Mouse (Mus musculus): ENCODE measurements around the gene Grwd1. TPM values are rescaled to one million over a fixed set of nuclear protein-coding genes. Genes with fewer than 3 reads are reported as not detected.

Gene Grwd1
- polyA plus RNA-seq, 1 experiment from 2014 or later: 19.3 TPM

DNA sequence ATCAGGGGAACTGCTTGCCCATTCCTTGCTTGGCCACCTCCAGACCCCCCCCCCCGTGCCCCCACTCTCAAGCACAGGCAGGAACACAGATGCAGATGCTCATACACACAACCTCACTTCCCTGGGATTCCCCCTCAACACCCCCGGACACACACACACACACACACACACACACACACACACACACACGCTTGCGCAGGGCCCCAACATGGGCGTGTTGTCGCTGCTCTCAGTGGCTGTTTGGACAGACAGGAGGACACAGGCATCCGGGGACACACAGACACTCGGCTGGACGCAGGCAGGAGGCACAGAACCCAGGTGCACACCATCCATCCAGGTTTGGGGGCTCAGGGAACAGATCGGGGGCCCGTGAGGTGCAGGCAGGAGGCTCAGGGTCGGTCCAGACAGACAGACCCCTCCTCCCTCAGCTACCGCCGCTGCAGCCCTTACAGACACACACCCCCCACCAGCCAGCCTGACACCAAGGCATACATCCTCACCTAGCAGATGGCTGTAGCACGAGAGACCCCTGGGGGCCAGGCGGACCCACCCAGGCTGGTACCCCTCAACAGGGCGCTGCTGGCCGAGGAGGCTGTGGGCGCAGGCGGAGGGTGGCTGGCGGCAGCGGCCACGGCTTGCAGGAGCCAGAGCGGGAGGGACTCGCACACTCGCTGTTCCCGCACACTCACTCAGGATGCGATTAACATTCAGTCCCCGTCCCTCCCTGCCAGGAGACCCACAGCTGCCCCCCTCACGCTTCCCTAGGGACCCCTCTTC is 39.7 kb upstream of the Grwd1 start:
- H3K4me2 ChIP-seq (ENCODE audit: low read depth, low read length): no peak overlapping the region
- H3K27ac ChIP-seq (ENCODE audit: low read depth): no peak overlapping the region
- peaks cover 55% of the 10 kb centered on the region for H3K27me3 ChIP-seq (ENCODE audit: insufficient read depth, low read length)
- TF ChIP-seq CTCF (IDR thresholded peaks at IDR 0.05; ENCODE audit: low read depth) (no peak), EP300 (IDR thresholded peaks at IDR 0.05; ENCODE audit: low read depth) (no peak)
- peak; percentile 23 for DNase-seq
- no peaks in the 10 kb centered on the region for H3K9me3 ChIP-seq (ENCODE audit: low read length)
- no peak overlapping the region for H3K9ac ChIP-seq (replicated peaks)
- H3K36me3 ChIP-seq (replicated peaks; ENCODE audit: insufficient read depth, low read length): peaks cover 11% of the 10 kb centered on the region; the same call in 1 of the 2 replicates
- ATAC-seq: no peak
- peaks cover 17% of the 10 kb centered on the region for H3K4me1 ChIP-seq (ENCODE audit: insufficient read depth)
- 2% methylated on average over 28 of the region's 30 CpGs for WGBS (ENCODE audit: insufficient replicate concordance)
- no peak overlapping the region for H3K4me3 ChIP-seq (ENCODE audit: low read depth, low read length)

DNA sequence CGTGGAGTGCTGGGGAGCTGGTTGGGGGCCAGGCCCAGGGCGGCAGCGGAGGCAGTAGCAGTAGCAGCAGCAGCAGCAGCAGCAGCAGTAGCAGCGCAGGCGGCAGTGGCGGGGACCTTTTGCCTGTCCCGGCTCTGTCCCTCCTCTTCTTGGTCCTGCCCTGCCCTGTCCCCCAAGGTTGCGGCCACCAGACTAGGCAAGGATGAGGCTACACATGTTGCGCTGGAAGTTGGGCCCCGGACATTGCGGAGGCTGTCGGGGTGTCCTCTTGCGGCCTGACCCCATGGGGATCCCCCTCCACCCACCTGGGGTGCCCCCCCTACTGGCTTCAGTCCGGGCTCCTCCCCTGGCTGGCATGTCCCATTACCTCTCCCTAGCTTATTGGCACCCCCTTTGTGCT is 39.0 kb upstream of the Grwd1 start:
- ATAC-seq (no peak), DNase-seq (peak; percentile 28)
- H3K9ac ChIP-seq (replicated peaks): no peak overlapping the region
- H3K4me2 ChIP-seq (ENCODE audit: low read depth, low read length): no peak overlapping the region
- 4% methylated on average over 8 of the region's 14 CpGs for WGBS (ENCODE audit: insufficient replicate concordance)
- no peak overlapping the region for H3K27ac ChIP-seq (ENCODE audit: low read depth)
- peaks cover 6% of the 10 kb centered on the region; the same call in 1 of the 2 replicates for H3K36me3 ChIP-seq (replicated peaks; ENCODE audit: insufficient read depth, low read length)
- no peaks in the 10 kb centered on the region for H3K9me3 ChIP-seq (ENCODE audit: low read length)
- TF ChIP-seq CTCF (IDR thresholded peaks at IDR 0.05; ENCODE audit: low read depth): no peak
- no peak for TF ChIP-seq EP300 (IDR thresholded peaks at IDR 0.05; ENCODE audit: low read depth)
- H3K4me3 ChIP-seq (ENCODE audit: low read depth, low read length): no peak overlapping the region
- H3K27me3 ChIP-seq (ENCODE audit: insufficient read depth, low read length): peaks cover 55% of the 10 kb centered on the region
- H3K4me1 ChIP-seq (ENCODE audit: insufficient read depth): peaks cover 16% of the 10 kb centered on the region

DNA sequence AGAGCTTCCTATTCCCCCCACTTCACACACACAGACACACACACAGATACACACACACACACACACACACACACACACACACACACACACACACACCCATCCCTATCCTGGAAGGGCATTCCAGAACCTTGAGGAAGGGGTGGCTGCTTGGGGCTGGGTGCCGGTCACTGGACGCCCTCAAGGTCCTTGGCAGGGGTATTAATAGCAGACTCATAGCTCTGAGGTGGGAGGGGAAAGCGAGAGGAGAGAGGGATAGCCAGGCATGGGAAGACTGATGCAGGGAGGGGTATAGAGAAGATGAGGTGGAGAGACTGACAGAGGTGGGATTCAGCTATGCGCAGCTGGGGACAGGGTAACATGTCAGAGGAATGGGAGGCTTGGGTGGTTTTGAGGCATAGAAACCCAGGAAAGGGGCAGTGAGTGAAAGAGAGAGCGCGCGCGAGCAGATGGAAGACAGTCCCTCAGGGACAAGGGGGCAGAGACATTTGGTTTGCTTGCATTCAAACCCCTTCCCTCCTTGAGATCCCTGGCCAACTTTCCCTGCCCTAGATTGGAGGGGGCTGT is 38.4 kb upstream of the Grwd1 start:
- TF ChIP-seq CTCF (IDR thresholded peaks at IDR 0.05; ENCODE audit: low read depth): no peak
- TF ChIP-seq EP300 (IDR thresholded peaks at IDR 0.05; ENCODE audit: low read depth): no peak
- Histone ChIP-seq H3K27me3 (ENCODE audit: insufficient read depth, low read length) (peaks cover 55% of the 10 kb centered on the region), H3K36me3 (replicated peaks; ENCODE audit: insufficient read depth, low read length) (no peaks in the 10 kb centered on the region; the same call in 1 of the 2 replicates), H3K4me1 (ENCODE audit: insufficient read depth) (peaks cover 10% of the 10 kb centered on the region), H3K9me3 (ENCODE audit: low read length) (no peaks in the 10 kb centered on the region), H3K4me3 (ENCODE audit: low read depth, low read length) (no peak overlapping the region), H3K4me2 (ENCODE audit: low read depth, low read length) (no peak overlapping the region), H3K9ac (replicated peaks) (no peak overlapping the region), H3K27ac (ENCODE audit: low read depth) (no peak overlapping the region)
- DNase-seq (no peak), ATAC-seq (no peak)
- WGBS (ENCODE audit: insufficient replicate concordance): 37% methylated on average over 8 of the region's 8 CpGs

DNA sequence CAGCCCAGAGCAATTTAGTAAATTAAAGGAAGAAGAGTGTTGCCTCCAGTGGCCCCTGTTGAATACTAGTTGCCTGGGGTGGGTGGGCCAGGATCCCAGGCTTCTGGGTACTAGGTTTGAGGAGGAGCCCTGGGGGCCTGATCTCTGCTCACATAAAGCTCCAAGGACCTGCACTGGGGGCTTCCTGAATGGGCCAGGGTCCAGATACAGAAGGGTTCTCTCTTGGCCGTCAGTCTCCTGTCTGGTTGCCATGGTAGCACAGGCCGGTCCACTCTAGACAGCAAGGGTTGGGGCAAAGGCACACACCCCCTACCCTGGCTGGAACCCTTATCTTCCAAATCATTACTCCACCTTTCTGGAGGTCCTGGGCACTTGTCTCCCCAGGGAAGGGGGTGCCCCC is 37.1 kb upstream of the Grwd1 start:
- Histone ChIP-seq H3K4me3 (ENCODE audit: low read depth, low read length) (no peak overlapping the region), H3K4me1 (ENCODE audit: insufficient read depth) (peaks cover 4% of the 10 kb centered on the region; the same call in 1 of the 2 replicates), H3K4me2 (ENCODE audit: low read depth, low read length) (no peak overlapping the region), H3K36me3 (replicated peaks; ENCODE audit: insufficient read depth, low read length) (no peaks in the 10 kb centered on the region), H3K9me3 (ENCODE audit: low read length) (no peaks in the 10 kb centered on the region), H3K27me3 (ENCODE audit: insufficient read depth, low read length) (peaks cover 55% of the 10 kb centered on the region), H3K27ac (ENCODE audit: low read depth) (no peak overlapping the region), H3K9ac (replicated peaks) (no peak overlapping the region)
- DNase-seq (no peak), ATAC-seq (no peak)
- WGBS (ENCODE audit: insufficient replicate concordance): 63% methylated on average over 2 of the region's 2 CpGs
- TF ChIP-seq EP300 (IDR thresholded peaks at IDR 0.05; ENCODE audit: low read depth) (no peak), CTCF (IDR thresholded peaks at IDR 0.05; ENCODE audit: low read depth) (no peak)

DNA sequence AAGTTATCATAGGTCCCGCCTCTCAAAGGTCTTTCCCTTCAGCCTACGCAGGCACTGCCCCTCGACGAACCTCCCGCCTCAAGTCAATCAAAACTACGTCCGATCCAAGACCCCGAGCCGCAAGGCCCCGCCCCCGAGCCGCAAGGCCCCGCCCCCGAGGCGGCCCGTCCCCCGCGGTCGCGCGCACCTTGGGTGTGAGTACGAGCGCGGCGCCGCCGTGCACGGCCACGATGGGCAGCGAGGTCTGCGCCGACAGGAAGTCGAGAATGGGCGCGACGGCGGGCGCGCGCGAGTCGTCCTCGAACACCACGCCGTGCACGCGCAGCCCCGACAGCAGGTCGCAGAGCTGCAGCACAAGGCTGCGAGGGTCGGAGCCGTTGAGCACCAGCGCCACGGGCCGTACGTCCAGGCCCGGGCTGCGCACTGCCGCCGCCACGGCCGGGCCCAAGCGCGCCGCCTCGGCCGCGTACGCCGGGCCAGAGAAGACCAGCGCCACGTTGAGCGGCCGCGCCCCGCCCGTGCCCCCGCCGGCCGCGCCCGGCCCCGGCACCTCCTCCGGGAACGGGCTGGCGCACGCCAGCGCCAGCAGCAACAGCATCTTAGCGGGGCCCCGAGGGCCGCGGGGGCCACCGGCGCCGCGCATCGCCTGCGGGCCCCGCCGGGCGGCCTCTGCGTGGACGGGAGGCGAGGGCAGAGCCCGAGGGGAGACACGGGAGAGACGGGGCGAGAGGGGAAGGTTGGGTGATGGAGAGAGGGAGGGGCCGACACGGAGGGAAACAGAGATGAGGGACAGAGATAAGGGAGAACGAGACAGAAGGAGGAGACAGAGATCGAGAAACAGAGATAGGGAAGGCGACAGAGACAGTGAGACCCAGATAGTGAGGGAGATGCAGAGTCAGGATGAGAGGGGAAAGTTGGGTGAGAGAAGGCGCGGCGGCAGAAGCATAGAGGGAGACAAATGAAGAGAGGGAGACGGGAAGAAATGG is 35.5 kb upstream of the Grwd1 start:
- Histone ChIP-seq H3K27ac (ENCODE audit: low read depth) (0 out of 2 replicates have a peak overlapping the region, but pooled peaks have one; percentile 8), H3K4me3 (ENCODE audit: low read depth, low read length) (peak overlapping the region; percentile 59), H3K4me1 (ENCODE audit: insufficient read depth) (peaks cover 4% of the 10 kb centered on the region; the same call in 1 of the 2 replicates), H3K4me2 (ENCODE audit: low read depth, low read length) (peak overlapping the region; percentile 93), H3K27me3 (ENCODE audit: insufficient read depth, low read length) (peaks cover 49% of the 10 kb centered on the region), H3K9ac (replicated peaks) (peak overlapping the region; percentile 60), H3K36me3 (replicated peaks; ENCODE audit: insufficient read depth, low read length) (no peaks in the 10 kb centered on the region), H3K9me3 (ENCODE audit: low read length) (no peaks in the 10 kb centered on the region)
- under 1% methylated on average over 89 of the region's 117 CpGs for WGBS (ENCODE audit: insufficient replicate concordance)
- ATAC-seq (peak; percentile 93), DNase-seq (peak; percentile 90)
- TF ChIP-seq EP300 (IDR thresholded peaks at IDR 0.05; ENCODE audit: low read depth) (no peak), CTCF (IDR thresholded peaks at IDR 0.05; ENCODE audit: low read depth) (no peak)

Measured in liver, postnatal 0 days (tissue).